Mouse (Mus musculus) heart, postnatal 0 days (tissue): ENCODE results near the gene Slc25a33.

ENCODE experiments used
- CTCF ChIP-seq: IDR thresholded peaks from 2 replicates; pipeline ENCODE4 v1.5.1; 2016; ENCODE audit warnings: antibody characterized with exemption, control low read depth, low read depth
- EP300 ChIP-seq: IDR thresholded peaks from 2 replicates; pipeline ENCODE4 v1.6.1; 2016; ENCODE audit warnings: antibody characterized with exemption, low read depth

DNA sequence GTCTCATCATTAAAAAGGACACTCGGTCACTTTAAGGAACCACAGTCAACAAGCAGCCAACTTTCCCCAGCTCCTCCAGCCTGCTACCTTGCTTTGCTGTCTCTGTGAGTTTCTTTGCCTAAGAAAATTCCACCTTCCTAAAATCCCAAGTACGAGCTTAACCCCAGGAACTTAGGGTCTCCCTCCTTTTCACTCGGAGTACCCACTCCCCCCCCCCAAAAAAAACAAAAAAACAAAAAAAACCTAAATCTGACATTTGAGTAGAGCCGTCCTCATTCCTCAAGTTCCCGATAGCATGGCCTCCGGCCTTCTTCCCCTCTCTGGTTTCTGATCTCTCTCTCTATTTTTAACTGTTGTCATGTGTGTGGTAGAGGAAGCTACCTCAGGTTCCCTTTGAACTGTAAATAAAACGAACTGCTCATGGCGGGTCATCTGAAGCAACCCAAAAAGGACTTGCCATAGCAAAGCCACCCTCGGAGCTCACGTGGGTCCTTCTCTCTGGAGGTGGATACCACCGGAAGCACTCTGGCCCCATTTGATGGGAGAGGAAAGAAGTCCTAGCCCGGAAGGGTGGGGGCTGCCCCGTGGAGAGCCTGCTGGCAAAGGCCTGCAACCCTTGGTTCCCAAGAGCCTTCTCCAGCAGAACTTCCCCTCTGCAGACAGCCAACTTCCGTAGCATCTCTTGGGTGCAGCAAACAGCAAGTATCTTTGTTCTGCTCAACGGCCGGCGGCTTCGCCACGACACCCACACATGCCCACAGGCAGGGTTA, 71.7 kb downstream of the Slc25a33 start, which contains the start of gene Pik3cd:
- TF ChIP-seq CTCF (no peak), EP300 (no peak)
